32 mouse cellular contexts compared by ENCODE assay signal in genomic region chrX:139654350-139655063, GRCm38 (mm10). TPM values are rescaled to one million over a fixed set of nuclear protein-coding genes. Genes with fewer than 3 reads are reported as not detected.
A peak's percentile ranks its signal among the peaks of the same experiment; 100 is the strongest.
DNase-seq lines count a peak whose midpoint lies in the region; ATAC-seq lines count a peak whose summit lies in the region.
"Had no signal": no experiment of that assay in that cellular context is flagged by ENCODE, and none has a peak within 500 bp of the region (broad histone marks: within the 10 kb centered on the region; RNA-seq: fewer than 3 reads in every experiment).

No protein-coding gene starts in this region.

- no peak overlapping the region for H3K27ac ChIP-seq in liver, embryonic 16.5 days (ENCODE audit: low read length)
- no peak overlapping the region for H3K27ac ChIP-seq in intestine, embryonic 15.5 days
- H3K27ac ChIP-seq: hindbrain, embryonic 13.5 days; midbrain, embryonic 12.5 days had no signal

- peak; percentile 15 for DNase-seq in gastrocnemius, adult 18-20 months (ENCODE audit: low spot score)
- DNase-seq in gastrocnemius, postnatal 4 days (ENCODE audit: low spot score in 2 of 2): no peak
- DNase-seq in liver: peak; percentile 20
- no peak for DNase-seq in urinary bladder, postnatal 36 days (ENCODE audit: low spot score in 2 of 2)
- DNase-seq in kidney, postnatal 14 days: no peak
- DNase-seq: cerebellum, adult 8-10 months; gastrocnemius, postnatal 25 days; heart, postnatal 36 days; kidney, adult 8-10 months; kidney, postnatal 10 days; layer of hippocampus, postnatal 36 days; lung, adult 18-20 months; lung, postnatal 10 days; right cerebral cortex, postnatal 25 days; thymus, postnatal 14 days had no signal

- WGBS in liver, embryonic 16.5 days (ENCODE audit: insufficient replicate concordance): 48% methylated on average over 5 of the region's 5 CpGs
- 74% methylated on average over 5 of the region's 5 CpGs for WGBS in intestine, embryonic 15.5 days

- H3K36me3 ChIP-seq in liver, embryonic 16.5 days (ENCODE audit: control insufficient read depth, insufficient read depth): no peaks in the 10 kb centered on the region
- no peaks in the 10 kb centered on the region for H3K36me3 ChIP-seq in intestine, embryonic 15.5 days
- H3K36me3 ChIP-seq: hindbrain, embryonic 13.5 days; midbrain, embryonic 12.5 days had no signal

- peak; percentile 73 for ATAC-seq in liver, embryonic 16.5 days (ENCODE audit: low read depth)
- ATAC-seq in intestine, embryonic 15.5 days: no peak
- ATAC-seq: CD4-positive, CD25-positive, alpha-beta regulatory T cell, adult 4 months; forebrain, embryonic 14.5 days; Patski had no signal

- no peak overlapping the region for H3K4me2 ChIP-seq in liver, embryonic 16.5 days (ENCODE audit: low read depth, low read length)
- no peak overlapping the region for H3K4me2 ChIP-seq in intestine, embryonic 15.5 days (replicated peaks)
- H3K4me2 ChIP-seq: hindbrain, embryonic 13.5 days; midbrain, embryonic 12.5 days had no signal

- H3K27me3 ChIP-seq in liver, embryonic 16.5 days (ENCODE audit: control insufficient read depth, insufficient read depth, low read depth, low read length): no peaks in the 10 kb centered on the region
- no peaks in the 10 kb centered on the region for H3K27me3 ChIP-seq in intestine, embryonic 15.5 days (replicated peaks)

- no peaks in the 10 kb centered on the region for H3K9me3 ChIP-seq in liver, embryonic 16.5 days (replicated peaks; ENCODE audit: control insufficient read depth, low read length)
- H3K9me3 ChIP-seq in intestine, embryonic 15.5 days: no peaks in the 10 kb centered on the region
- H3K9me3 ChIP-seq: hindbrain, embryonic 13.5 days; midbrain, embryonic 12.5 days had no signal

- peaks cover 3% of the 10 kb centered on the region for H3K4me1 ChIP-seq in liver, embryonic 16.5 days (ENCODE audit: control insufficient read depth, low read depth, low read length)
- H3K4me1 ChIP-seq in intestine, embryonic 15.5 days (replicated peaks): no peaks in the 10 kb centered on the region
- H3K4me1 ChIP-seq: hindbrain, embryonic 13.5 days; midbrain, embryonic 12.5 days had no signal

- no peak overlapping the region for H3K4me3 ChIP-seq in liver, embryonic 16.5 days (ENCODE audit: low read depth, low read length)
- H3K4me3 ChIP-seq in intestine, embryonic 15.5 days (replicated peaks): no peak overlapping the region
- H3K4me3 ChIP-seq: hindbrain, embryonic 13.5 days; midbrain, embryonic 12.5 days had no signal

- no peak overlapping the region for H3K9ac ChIP-seq in liver, embryonic 16.5 days (ENCODE audit: low read depth, low read length)
- no peak overlapping the region for H3K9ac ChIP-seq in intestine, embryonic 15.5 days
- H3K9ac ChIP-seq: hindbrain, embryonic 13.5 days; midbrain, embryonic 12.5 days had no signal

RNA-seq across cellular contexts. Expression of gene Tbc1d8b, which starts 30.3 kb away (rescaled TPM):
- 1 to 10 TPM; 4.1 to 6.3 TPM for total RNA-seq in gastrocnemius, adult 18-20 months (2021)
- 10 to 100 TPM in 1 of 2 experiments, 1 to 10 TPM in 1; 6.8 to 10.0 TPM for total RNA-seq in gastrocnemius, postnatal 4 days (2021)
- polyA plus RNA-seq in liver, embryonic 16.5 days (2015; fragmentation: Nextera tagmentation; extraction: Ambion mirVana): 0.90 and 1.0 TPM in 2 replicates
- polyA plus RNA-seq in intestine, embryonic 15.5 days (2015; fragmentation: Nextera tagmentation; extraction: Ambion mirVana): 3.0 and 3.4 TPM in 2 replicates

RNA-seq across cellular contexts. Expression of gene Gm15013, which starts 59.8 kb away (rescaled TPM):
- not detected for total RNA-seq in gastrocnemius, adult 18-20 months (2021)
- not detected for total RNA-seq in gastrocnemius, postnatal 4 days (2021)
- not detected in 2 replicates for polyA plus RNA-seq in liver, embryonic 16.5 days (2015; fragmentation: Nextera tagmentation; extraction: Ambion mirVana)
- polyA plus RNA-seq in intestine, embryonic 15.5 days (2015; fragmentation: Nextera tagmentation; extraction: Ambion mirVana): 0.25 and 0.29 TPM in 2 replicates
- total RNA-seq: adrenal gland, adult 18-20 months; adrenal gland, postnatal 4 days; gastrocnemius, postnatal 25 days; heart, adult 8-10 months; heart, postnatal 36 days; layer of hippocampus, adult 18-20 months; layer of hippocampus, postnatal 36 days; left cerebral cortex, postnatal 10 days had no signal
- polyA plus RNA-seq: forebrain, embryonic 14.5 days; frontal cortex, adult 2 months; limb, embryonic 11.5 days; neural tube, embryonic 11.5 days; spleen, adult 2 months; testis, adult 2 months had no signal

Comparison
In these comparisons a context has a peak if more than half of its experiments do, and no peak if none do; other contexts are left out.
1. DNase-seq: peak in gastrocnemius, adult 18-20 months (single experiment) and liver (single experiment); none in gastrocnemius, postnatal 4 days (0 of 2), urinary bladder, postnatal 36 days (0 of 2) and kidney, postnatal 14 days (single experiment).